Mouse (Mus musculus): ENCODE results near the gene Kcnf1. TPM values are rescaled to one million over a fixed set of nuclear protein-coding genes. Genes with fewer than 3 reads are reported as not detected.
A peak's percentile ranks its signal among the peaks of the same experiment; 100 is the strongest.

Kcnf1 gene
- polyA plus RNA-seq, 1 experiment from 2014 or later = 0.26 TPM

DNA sequence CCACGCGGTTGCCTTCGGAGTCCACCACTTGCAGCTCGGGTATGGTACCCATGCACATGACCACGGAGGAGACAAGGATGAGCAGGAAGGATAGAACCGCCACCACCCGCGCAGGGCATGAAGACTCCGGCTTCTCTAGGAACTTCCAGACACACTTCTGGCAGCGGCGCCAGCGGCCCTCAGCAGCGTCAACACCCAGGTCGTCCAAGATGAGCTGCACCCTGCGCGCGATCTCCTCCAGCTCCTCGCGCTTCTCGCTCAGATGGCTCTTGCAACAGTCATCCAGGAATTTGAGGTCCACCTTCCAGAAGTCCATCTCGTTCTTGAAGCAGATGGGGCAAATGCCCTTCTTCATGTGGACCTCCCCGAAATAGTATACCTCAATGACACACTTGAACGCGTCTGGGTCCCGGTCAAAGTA lies 1.1 kb downstream of the Kcnf1 start:
- Histone ChIP-seq H3K4me1 (ENCODE audit: control insufficient read depth, insufficient read depth, low read length) (no peaks in the 10 kb centered on the region), H3K9ac (ENCODE audit: low read depth, low read length) (peak overlapping the region; percentile 69), H3K36me3 (ENCODE audit: control insufficient read depth, insufficient read depth, low read length) (no peaks in the 10 kb centered on the region), H3K27me3 (ENCODE audit: control insufficient read depth, insufficient read depth, low read length) (peaks cover 16% of the 10 kb centered on the region), H3K9me3 (replicated peaks; ENCODE audit: control insufficient read depth, low read length) (no peaks in the 10 kb centered on the region), H3K27ac (ENCODE audit: low read depth, low read length) (no peak overlapping the region), H3K4me2 (peak overlapping the region; percentile 98), H3K4me3 (ENCODE audit: low read depth, low read length) (peak overlapping the region; percentile 58)
- no peak for ATAC-seq (replicated peaks; ENCODE audit: insufficient number of reproducible peaks, low FRiP score, low TSS enrichment)
- WGBS (ENCODE audit: insufficient replicate concordance) = 13% methylated on average over 25 of the region's 25 CpGs

DNA sequence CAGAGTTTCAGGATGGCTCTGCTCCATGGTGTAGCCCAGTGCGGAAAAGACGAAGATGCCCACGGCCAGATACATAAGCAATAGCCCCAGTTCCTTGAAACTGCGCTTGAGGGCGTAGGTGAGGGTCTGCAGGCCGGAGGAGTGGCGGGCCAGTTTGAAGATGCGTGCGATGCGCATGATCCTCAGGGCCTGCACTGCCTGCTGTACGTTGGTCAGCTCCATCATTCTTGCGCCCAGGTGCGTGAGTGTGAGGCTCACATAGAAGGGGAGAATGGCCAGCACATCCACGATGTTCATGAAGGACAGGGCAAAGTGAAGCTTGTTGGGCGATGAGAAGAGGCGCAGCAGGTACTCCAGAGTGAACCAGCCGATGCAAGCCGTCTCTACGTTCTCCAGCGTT lies 1.6 kb downstream of the Kcnf1 start:
- 69% methylated on average over 20 of the region's 20 CpGs for WGBS (ENCODE audit: insufficient replicate concordance)
- Histone ChIP-seq H3K9ac (ENCODE audit: low read depth, low read length) (no peak overlapping the region), H3K4me3 (ENCODE audit: low read depth, low read length) (peak overlapping the region; percentile 58), H3K27ac (ENCODE audit: low read depth, low read length) (no peak overlapping the region), H3K9me3 (replicated peaks; ENCODE audit: control insufficient read depth, low read length) (no peaks in the 10 kb centered on the region), H3K27me3 (ENCODE audit: control insufficient read depth, insufficient read depth, low read length) (peaks cover 16% of the 10 kb centered on the region), H3K4me2 (peak overlapping the region; percentile 98), H3K4me1 (ENCODE audit: control insufficient read depth, insufficient read depth, low read length) (no peaks in the 10 kb centered on the region), H3K36me3 (ENCODE audit: control insufficient read depth, insufficient read depth, low read length) (no peaks in the 10 kb centered on the region)
- no peak for ATAC-seq (replicated peaks; ENCODE audit: insufficient number of reproducible peaks, low FRiP score, low TSS enrichment)

DNA sequence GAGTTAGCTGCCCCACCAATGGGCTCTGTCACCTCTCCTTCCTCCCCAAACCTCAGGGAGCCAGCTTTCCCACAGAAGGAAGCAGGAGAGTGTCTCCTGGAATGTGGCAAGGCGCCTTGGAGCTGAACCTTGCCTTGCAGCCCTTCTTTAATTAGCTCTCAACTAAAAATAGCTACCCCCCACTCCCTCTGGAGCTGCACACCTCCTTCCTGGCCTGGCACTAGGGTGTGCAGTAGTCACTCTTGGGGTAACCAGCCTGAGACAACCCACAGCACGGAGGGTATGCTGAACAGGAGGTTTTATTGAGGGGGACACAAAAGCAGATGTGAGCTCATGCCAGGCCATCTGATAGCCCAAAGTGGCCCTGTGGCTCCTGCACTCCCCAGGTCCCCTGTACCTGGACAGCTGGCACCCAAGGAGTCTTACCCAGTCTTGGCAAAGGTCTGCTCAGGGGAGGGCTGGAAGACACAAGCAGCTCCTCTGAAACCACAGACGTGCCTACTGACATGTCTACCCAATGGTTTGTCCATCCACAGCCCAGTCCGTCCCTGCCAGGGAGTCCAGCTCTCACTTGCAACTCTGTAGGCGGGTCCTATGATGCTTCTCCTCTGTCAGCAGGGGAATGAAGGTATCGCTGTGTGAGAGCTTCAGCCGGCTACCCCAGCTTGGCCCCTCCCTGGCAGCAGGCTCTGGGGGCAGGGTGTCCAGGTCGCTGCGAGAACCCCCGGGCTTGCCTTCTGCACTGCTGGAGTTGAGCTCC lies 2.4 kb downstream of the Kcnf1 start:
- Histone ChIP-seq H3K4me1 (ENCODE audit: control insufficient read depth, insufficient read depth, low read length) (no peaks in the 10 kb centered on the region), H3K4me2 (peak overlapping the region; percentile 98; the same call in 1 of the 2 replicates), H3K27me3 (ENCODE audit: control insufficient read depth, insufficient read depth, low read length) (peaks cover 16% of the 10 kb centered on the region), H3K27ac (ENCODE audit: low read depth, low read length) (no peak overlapping the region), H3K9ac (ENCODE audit: low read depth, low read length) (no peak overlapping the region), H3K9me3 (replicated peaks; ENCODE audit: control insufficient read depth, low read length) (no peaks in the 10 kb centered on the region), H3K36me3 (ENCODE audit: control insufficient read depth, insufficient read depth, low read length) (no peaks in the 10 kb centered on the region), H3K4me3 (ENCODE audit: low read depth, low read length) (no peak overlapping the region)
- ATAC-seq (replicated peaks; ENCODE audit: insufficient number of reproducible peaks, low FRiP score, low TSS enrichment) = no peak
- WGBS (ENCODE audit: insufficient replicate concordance) = 58% methylated on average over 10 of the region's 10 CpGs

DNA sequence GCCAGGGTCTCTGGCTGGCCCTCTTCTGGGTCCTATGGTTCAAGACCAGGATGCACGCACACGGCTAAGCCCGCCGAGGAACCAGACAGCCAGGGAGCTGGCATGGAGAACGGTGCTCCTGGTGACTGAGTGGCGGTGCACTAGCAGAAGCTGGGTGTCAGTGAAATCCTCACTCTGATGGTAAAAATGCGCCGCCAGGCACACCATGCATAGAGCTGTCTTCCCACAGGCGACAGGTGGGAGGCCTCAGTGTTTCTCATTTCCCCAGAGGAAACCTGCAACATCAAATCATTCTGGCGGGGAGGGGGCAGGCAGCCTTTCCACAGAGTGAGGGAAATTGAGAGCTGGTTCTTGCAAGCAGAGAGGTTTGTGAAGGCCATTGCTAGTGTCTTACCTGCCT lies 6.3 kb downstream of the Kcnf1 start:
- no peak overlapping the region for H3K9ac ChIP-seq (ENCODE audit: low read depth, low read length)
- no peaks in the 10 kb centered on the region for H3K9me3 ChIP-seq (replicated peaks; ENCODE audit: control insufficient read depth, low read length)
- no peak for ATAC-seq (replicated peaks; ENCODE audit: insufficient number of reproducible peaks, low FRiP score, low TSS enrichment)
- H3K4me2 ChIP-seq = no peak overlapping the region
- no peaks in the 10 kb centered on the region for H3K4me1 ChIP-seq (ENCODE audit: control insufficient read depth, insufficient read depth, low read length)
- 79% methylated on average over 10 of the region's 10 CpGs for WGBS (ENCODE audit: insufficient replicate concordance)
- peaks cover 12% of the 10 kb centered on the region for H3K27me3 ChIP-seq (ENCODE audit: control insufficient read depth, insufficient read depth, low read length)
- H3K27ac ChIP-seq (ENCODE audit: low read depth, low read length) = no peak overlapping the region
- H3K4me3 ChIP-seq (ENCODE audit: low read depth, low read length) = no peak overlapping the region
- H3K36me3 ChIP-seq (ENCODE audit: control insufficient read depth, insufficient read depth, low read length) = no peaks in the 10 kb centered on the region

DNA sequence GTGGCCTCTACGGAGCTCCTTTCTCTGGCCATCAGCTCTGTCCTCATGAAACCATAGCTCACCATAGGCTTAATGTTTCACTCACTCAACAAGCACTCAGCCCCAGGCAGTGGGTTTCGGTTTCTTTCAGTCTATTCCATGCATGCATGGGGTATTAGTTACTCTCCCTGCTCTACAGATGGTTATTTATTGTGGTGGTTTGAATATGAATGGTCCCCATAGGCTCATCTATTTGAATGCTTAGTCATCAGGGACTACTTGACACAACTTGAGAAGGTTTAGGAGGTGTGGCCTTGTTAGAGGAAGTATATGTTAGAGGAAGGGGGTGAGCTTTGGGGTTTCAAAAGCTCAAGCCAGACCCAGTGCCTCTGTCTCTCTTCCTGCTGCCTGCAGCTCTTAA lies 10.6 kb downstream of the Kcnf1 start:
- Histone ChIP-seq H3K36me3 (ENCODE audit: control insufficient read depth, insufficient read depth, low read length) (no peaks in the 10 kb centered on the region), H3K9me3 (replicated peaks; ENCODE audit: control insufficient read depth, low read length) (no peaks in the 10 kb centered on the region), H3K27me3 (ENCODE audit: control insufficient read depth, insufficient read depth, low read length) (no peaks in the 10 kb centered on the region), H3K9ac (ENCODE audit: low read depth, low read length) (no peak overlapping the region), H3K4me3 (ENCODE audit: low read depth, low read length) (no peak overlapping the region), H3K27ac (ENCODE audit: low read depth, low read length) (no peak overlapping the region), H3K4me2 (no peak overlapping the region), H3K4me1 (ENCODE audit: control insufficient read depth, insufficient read depth, low read length) (no peaks in the 10 kb centered on the region)
- 85% methylated on average over 2 of the region's 2 CpGs for WGBS (ENCODE audit: insufficient replicate concordance)
- ATAC-seq (replicated peaks; ENCODE audit: insufficient number of reproducible peaks, low FRiP score, low TSS enrichment) = no peak

DNA sequence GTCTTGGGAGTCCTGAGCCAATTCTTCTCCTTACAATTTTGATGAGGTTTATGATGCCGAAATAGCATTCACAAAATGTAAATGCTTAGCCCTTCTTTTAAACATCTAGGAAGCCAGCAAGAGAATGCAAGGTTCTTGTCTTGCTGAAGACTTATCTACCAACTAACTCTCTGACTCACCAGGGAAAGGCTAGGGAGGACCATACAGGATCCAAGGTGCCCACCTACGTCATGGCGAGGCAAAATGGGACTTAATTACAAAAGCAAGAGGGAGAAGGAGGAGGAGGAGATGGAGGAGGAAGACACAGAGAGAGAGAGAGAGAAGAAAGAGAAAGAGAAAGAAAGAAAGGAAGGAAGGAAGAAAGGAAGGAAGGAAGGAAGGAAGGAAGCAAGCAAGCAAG lies 12.7 kb downstream of the Kcnf1 start:
- H3K4me2 ChIP-seq = no peak overlapping the region
- 88% methylated on average over 3 of the region's 3 CpGs for WGBS (ENCODE audit: insufficient replicate concordance)
- H3K27ac ChIP-seq (ENCODE audit: low read depth, low read length) = no peak overlapping the region

DNA sequence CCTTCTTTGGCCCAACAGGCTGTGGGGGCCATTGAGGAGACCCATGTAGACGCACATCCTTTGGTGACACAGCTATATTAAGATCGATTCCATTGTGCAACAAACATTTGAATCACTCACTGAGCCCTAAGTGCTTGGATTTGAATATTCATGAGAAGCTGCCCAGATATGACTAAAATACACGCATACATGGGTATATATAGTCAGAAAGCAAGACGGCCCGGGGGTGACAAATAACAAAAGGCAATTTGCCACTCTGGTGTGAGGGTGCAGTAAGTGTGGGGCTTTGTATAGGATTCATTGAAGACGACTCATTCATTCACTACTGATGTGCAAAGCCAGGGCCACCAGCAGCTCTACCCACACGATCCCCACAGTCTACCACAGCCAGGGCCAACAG lies 17.1 kb downstream of the Kcnf1 start:
- Histone ChIP-seq H3K9me3 (replicated peaks; ENCODE audit: control insufficient read depth, low read length) (no peaks in the 10 kb centered on the region), H3K27ac (ENCODE audit: low read depth, low read length) (no peak overlapping the region), H3K9ac (ENCODE audit: low read depth, low read length) (no peak overlapping the region), H3K4me1 (ENCODE audit: control insufficient read depth, insufficient read depth, low read length) (no peaks in the 10 kb centered on the region), H3K36me3 (ENCODE audit: control insufficient read depth, insufficient read depth, low read length) (no peaks in the 10 kb centered on the region), H3K4me3 (ENCODE audit: low read depth, low read length) (no peak overlapping the region), H3K4me2 (no peak overlapping the region), H3K27me3 (ENCODE audit: control insufficient read depth, insufficient read depth, low read length) (no peaks in the 10 kb centered on the region)
- 82% methylated on average over 7 of the region's 7 CpGs for WGBS (ENCODE audit: insufficient replicate concordance)
- ATAC-seq (replicated peaks; ENCODE audit: insufficient number of reproducible peaks, low FRiP score, low TSS enrichment) = no peak

More for the DNA sequence above, 12.7 kb downstream of the Kcnf1 start:
- Histone ChIP-seq H3K9ac (ENCODE audit: low read depth, low read length) (no peak overlapping the region), H3K4me1 (ENCODE audit: control insufficient read depth, insufficient read depth, low read length) (no peaks in the 10 kb centered on the region), H3K27me3 (ENCODE audit: control insufficient read depth, insufficient read depth, low read length) (no peaks in the 10 kb centered on the region), H3K4me3 (ENCODE audit: low read depth, low read length) (no peak overlapping the region), H3K9me3 (replicated peaks; ENCODE audit: control insufficient read depth, low read length) (no peaks in the 10 kb centered on the region), H3K36me3 (ENCODE audit: control insufficient read depth, insufficient read depth, low read length) (no peaks in the 10 kb centered on the region)
- no peak for ATAC-seq (replicated peaks; ENCODE audit: insufficient number of reproducible peaks, low FRiP score, low TSS enrichment)

DNA sequence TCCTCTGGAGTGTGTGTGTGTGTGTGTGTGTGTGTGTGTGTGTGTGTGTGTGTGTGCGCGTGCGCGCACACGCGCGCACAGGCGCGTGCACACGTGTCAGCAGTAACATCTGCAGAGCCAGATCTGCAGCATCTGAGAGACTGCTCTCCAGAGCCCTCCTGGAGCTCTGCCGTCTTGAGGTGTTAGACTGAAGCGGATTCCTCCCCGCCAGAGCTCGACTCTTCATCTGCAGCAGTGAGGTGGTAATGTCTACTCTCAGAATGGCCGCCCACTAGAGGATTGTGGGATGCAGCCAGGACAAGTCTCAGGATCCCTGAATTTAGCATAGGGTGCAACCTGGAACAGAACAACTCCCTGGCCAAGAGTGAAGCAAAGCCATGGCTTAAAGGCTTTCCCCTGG lies 19.1 kb downstream of the Kcnf1 start:
- Histone ChIP-seq H3K27me3 (ENCODE audit: control insufficient read depth, insufficient read depth, low read length) (no peaks in the 10 kb centered on the region), H3K4me1 (ENCODE audit: control insufficient read depth, insufficient read depth, low read length) (no peaks in the 10 kb centered on the region), H3K36me3 (ENCODE audit: control insufficient read depth, insufficient read depth, low read length) (no peaks in the 10 kb centered on the region), H3K9me3 (replicated peaks; ENCODE audit: control insufficient read depth, low read length) (no peaks in the 10 kb centered on the region), H3K4me2 (no peak overlapping the region), H3K9ac (ENCODE audit: low read depth, low read length) (no peak overlapping the region), H3K27ac (ENCODE audit: low read depth, low read length) (no peak overlapping the region), H3K4me3 (ENCODE audit: low read depth, low read length) (no peak overlapping the region)
- ATAC-seq (replicated peaks; ENCODE audit: insufficient number of reproducible peaks, low FRiP score, low TSS enrichment) = no peak
- 83% methylated on average over 15 of the region's 15 CpGs for WGBS (ENCODE audit: insufficient replicate concordance)

DNA sequence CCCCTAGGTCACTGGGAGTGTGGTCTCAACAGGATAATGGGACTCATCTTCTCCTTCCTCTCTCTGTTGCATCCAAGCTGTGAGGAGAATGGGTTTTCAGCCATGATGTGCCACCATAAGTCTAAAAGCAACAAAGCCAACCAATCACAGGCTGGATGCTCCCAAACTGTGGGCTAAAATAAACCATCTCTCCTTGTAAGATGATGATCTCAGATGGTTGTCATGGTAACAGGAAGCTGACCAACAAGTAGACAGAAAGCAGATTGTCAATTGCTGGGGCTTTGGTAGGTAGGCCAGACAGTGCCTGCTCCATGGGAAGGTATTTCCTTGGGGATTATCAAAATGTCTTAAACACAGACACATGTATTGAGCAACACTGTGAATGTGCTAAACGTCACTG lies 20.9 kb downstream of the Kcnf1 start:
- Histone ChIP-seq H3K36me3 (ENCODE audit: control insufficient read depth, insufficient read depth, low read length) (no peaks in the 10 kb centered on the region), H3K4me3 (ENCODE audit: low read depth, low read length) (no peak overlapping the region), H3K4me1 (ENCODE audit: control insufficient read depth, insufficient read depth, low read length) (no peaks in the 10 kb centered on the region), H3K4me2 (no peak overlapping the region), H3K27me3 (ENCODE audit: control insufficient read depth, insufficient read depth, low read length) (no peaks in the 10 kb centered on the region), H3K27ac (ENCODE audit: low read depth, low read length) (no peak overlapping the region), H3K9me3 (replicated peaks; ENCODE audit: control insufficient read depth, low read length) (no peaks in the 10 kb centered on the region), H3K9ac (ENCODE audit: low read depth, low read length) (no peak overlapping the region)
- 67% methylated on average over 1 of the region's 1 CpGs for WGBS (ENCODE audit: insufficient replicate concordance)
- ATAC-seq (replicated peaks; ENCODE audit: insufficient number of reproducible peaks, low FRiP score, low TSS enrichment) = no peak
